Mouse (Mus musculus) small intestine, adult 2 months (tissue): ENCODE data around the gene Wnt7a.

Source experiments
- CTCF ChIP-seq: fragments of 200-500 bp; IDR thresholded peaks from 2 replicates; pipeline ENCODE4 v1.5.1; 2012; ENCODE audit warnings: low read depth, mild to moderate bottlenecking, control low read depth, inconsistent platforms, low read length, moderate library complexity, mixed read lengths; ENCODE audit not compliant: insufficient replicate concordance, insufficient read length; ENCODE audit errors: extremely low read depth
- POLR2A ChIP-seq: fragments of 200-500 bp; IDR thresholded peaks from 2 replicates; pipeline ENCODE4 v1.6.1; 2012; ENCODE audit warnings: low read depth, mild to moderate bottlenecking, control low read depth, inconsistent platforms, low read length, moderate library complexity

DNA sequence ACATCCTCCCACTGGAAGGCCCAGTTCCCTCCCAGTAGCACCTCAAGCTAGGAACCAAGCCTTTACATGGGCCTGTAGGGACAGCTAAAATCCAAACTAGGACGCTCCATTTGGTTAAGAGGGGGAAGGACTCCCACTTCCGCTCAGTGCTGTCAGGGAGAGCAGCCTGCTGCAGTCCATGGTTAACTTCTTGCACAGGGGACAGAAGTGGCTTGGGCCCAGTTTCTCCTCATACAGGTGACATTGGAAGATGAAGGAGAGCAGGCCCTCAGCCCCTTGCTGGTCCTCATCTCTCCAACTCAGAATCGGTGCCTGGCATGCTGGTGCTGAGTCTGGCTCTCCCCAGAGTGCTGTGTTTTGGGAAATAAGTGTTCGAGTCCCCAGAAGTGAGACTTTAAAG, 5.0 kb upstream of the Wnt7a start:
- no peak for TF ChIP-seq POLR2A
- no peak for TF ChIP-seq CTCF
